Mouse (Mus musculus) large intestine, adult 2 months (tissue): ENCODE results near the gene Litaf. TPM values are rescaled to one million over a fixed set of nuclear protein-coding genes. Genes with fewer than 3 reads are reported as not detected.
A peak's percentile ranks its signal among the peaks of the same experiment; 100 is the strongest.

Experiments
- DNase-seq: peaks from one replicate; pipeline ENCODE4 v3.0.0-alpha.2; 2012; ENCODE audit warnings: low read depth, low spot score
- WGBS: fragments of 180-500 bp; shearing (Covaris S2); methylation state at CpG from one replicate; pipeline ENCODE4 v1.1.7; 2018; 5-methylcytosine and 5-hydroxymethylcytosine counted together
- polyA plus RNA-seq: library from polyadenylated mRNA; depleted of rRNA; stranded (reverse); fragments of >200 nt; gene quantifications from 2 replicates; pipeline ENCODE4 v1.2.3, GENCODE M21; 2012

Gene Litaf
- polyA plus RNA-seq, 1 experiment, result 200 TPM

- no peak for DNase-seq
- 71% methylated on average over 6 of the region's 6 CpGs for WGBS
Measured at GRCm38 (mm10) chr16:11069271-11069670, 3.3 kb upstream of the Litaf start.

GRCm38 (mm10) chr16:11068666-11069065 lies 2.7 kb upstream of the Litaf start:
- WGBS, result 94% methylated on average over 3 of the region's 3 CpGs
- DNase-seq, result no peak

- WGBS, result 1% methylated on average over 22 of the region's 22 CpGs
- DNase-seq, result no peak
Measured at GRCm38 (mm10) chr16:11066833-11067191, 855 bp upstream of the Litaf start.

GRCm38 (mm10) chr16:11065431-11065830 lies 526 bp downstream of the Litaf start:
- WGBS, result 74% methylated on average over 5 of the region's 5 CpGs
- DNase-seq, result no peak

GRCm38 (mm10) chr16:11064742-11065141 lies 1.2 kb downstream of the Litaf start:
- no peak for DNase-seq
- whole genome bisulfite sequencing, result 87% methylated on average over 6 of the region's 6 CpGs

- no peak for DNase-seq
- WGBS, result 91% methylated on average over 4 of the region's 4 CpGs
Measured at GRCm38 (mm10) chr16:11064341-11064740, 1.6 kb downstream of the Litaf start.

GRCm38 (mm10) chr16:11062794-11063721 lies 2.9 kb downstream of the Litaf start:
- no peak for DNase-seq
- 33% methylated on average over 13 of the region's 13 CpGs for WGBS

- 91% methylated on average over 4 of the region's 4 CpGs for WGBS
- DNase-seq, result no peak
Measured at GRCm38 (mm10) chr16:11060645-11061044, 5.3 kb downstream of the Litaf start, which contains the start of gene Snn. Gene Snn (plus strand): TSS chr16:11060945.

GRCm38 (mm10) chr16:11055916-11056315 lies 10.0 kb downstream of the Litaf start:
- DNase-seq, result no peak
- 79% methylated on average over 5 of the region's 5 CpGs for WGBS

- 85% methylated on average over 6 of the region's 6 CpGs for WGBS
- DNase-seq, result no peak
Measured at GRCm38 (mm10) chr16:11054871-11055270, 11.1 kb downstream of the Litaf start.

GRCm38 (mm10) chr16:11054409-11054808 lies 11.5 kb downstream of the Litaf start:
- WGBS, result 69% methylated on average over 6 of the region's 6 CpGs
- DNase-seq, result no peak

GRCm38 (mm10) chr16:11051134-11051533 lies 14.8 kb downstream of the Litaf start:
- WGBS, result 91% methylated on average over 11 of the region's 11 CpGs
- no peak for DNase-seq

GRCm38 (mm10) chr16:11050226-11050625 lies 15.7 kb downstream of the Litaf start:
- 81% methylated on average over 2 of the region's 2 CpGs for WGBS
- DNase-seq, result no peak

- WGBS, result 69% methylated on average over 7 of the region's 7 CpGs
- DNase-seq, result no peak
Measured at GRCm38 (mm10) chr16:11047130-11047529, 18.8 kb downstream of the Litaf start.

- WGBS, result 85% methylated on average over 7 of the region's 7 CpGs
- no peak for DNase-seq
Measured at GRCm38 (mm10) chr16:11046437-11046836, 19.5 kb downstream of the Litaf start.

- DNase-seq, result no peak
- WGBS, result 69% methylated on average over 5 of the region's 5 CpGs
Measured at GRCm38 (mm10) chr16:11043239-11043638, 22.7 kb downstream of the Litaf start.

- 76% methylated on average over 2 of the region's 2 CpGs for WGBS
- no peak for DNase-seq
Measured at GRCm38 (mm10) chr16:11040603-11041002, 25.4 kb downstream of the Litaf start.

GRCm38 (mm10) chr16:11035790-11036431 lies 30.0 kb downstream of the Litaf start:
- DNase-seq, result no peak
- WGBS, result 28% methylated on average over 15 of the region's 15 CpGs

- WGBS, result 86% methylated on average over 9 of the region's 9 CpGs
- DNase-seq, result no peak
Measured at GRCm38 (mm10) chr16:11035273-11035672, 30.7 kb downstream of the Litaf start.

GRCm38 (mm10) chr16:11034193-11034803 lies 31.7 kb downstream of the Litaf start:
- peak; percentile 42 for DNase-seq
- WGBS, result 3% methylated on average over 4 of the region's 4 CpGs
